Mouse (Mus musculus): ENCODE data around the gene Cst11. TPM values are rescaled to one million over a fixed set of nuclear protein-coding genes. Genes with fewer than 3 reads are reported as not detected.
"Not testable (repeated sequence)": the region's sequence is repeated elsewhere in the genome, so short reads cannot be mapped to it uniquely, and the experiment has no call there.

Cst11 gene
- polyA plus RNA-seq (2016; fragmentation: Nextera tagmentation; extraction: Ambion mirVana), result not detected in 2 replicates

GRCm38 (mm10) chr2:148771397-148771796 is at the start of gene Cst11:
Cst11 (minus strand) TSS chr2:148771497.
- H3K4me2 ChIP-seq (replicated peaks); H3K9me3 ChIP-seq (replicated peaks); ATAC-seq (ENCODE audit: low FRiP score); H3K4me3 ChIP-seq; H3K36me3 ChIP-seq; H3K4me1 ChIP-seq; H3K27ac ChIP-seq; H3K27me3 ChIP-seq; H3K9ac ChIP-seq: not testable (repeated sequence)
- 88% methylated on average over 4 of the region's 4 CpGs for WGBS

- no peak within 1 kb of the TSS for H3K27ac ChIP-seq
- H3K4me2 ChIP-seq (replicated peaks), result no peak within 1 kb of the TSS
- no peaks in the 10 kb centered on the region for H3K9me3 ChIP-seq (replicated peaks)
- H3K4me3 ChIP-seq, result no peak within 1 kb of the TSS
- no peaks in the 10 kb centered on the region for H3K27me3 ChIP-seq
- ATAC-seq (ENCODE audit: low FRiP score), result no peak
- no peak within 1 kb of the TSS for H3K9ac ChIP-seq
- H3K36me3 ChIP-seq, result no peaks in the 10 kb centered on the region
- no peaks in the 10 kb centered on the region for H3K4me1 ChIP-seq
Observed at GRCm38 (mm10) chr2:148819909-148820308, 48.6 kb upstream of the Cst11 start, which contains the start of gene Cst13. Cst13 (plus strand) TSS chr2:148820081.

GRCm38 (mm10) chr2:148806696-148807095 is 35.4 kb upstream of the Cst11 start:
- H3K36me3 ChIP-seq, result no peaks in the 10 kb centered on the region
- no peak overlapping the region for H3K4me3 ChIP-seq
- no peak for ATAC-seq (ENCODE audit: low FRiP score)
- H3K27ac ChIP-seq, result no peak overlapping the region
- no peak overlapping the region for H3K9ac ChIP-seq
- H3K4me1 ChIP-seq, result no peaks in the 10 kb centered on the region
- H3K27me3 ChIP-seq, result no peaks in the 10 kb centered on the region
- H3K9me3 ChIP-seq (replicated peaks), result no peaks in the 10 kb centered on the region
- 82% methylated on average over 6 of the region's 6 CpGs for WGBS
- H3K4me2 ChIP-seq (replicated peaks), result no peak overlapping the region

GRCm38 (mm10) chr2:148801491-148801921 is 30.2 kb upstream of the Cst11 start:
- Histone ChIP-seq H3K4me3 (no peak overlapping the region), H3K36me3 (no peaks in the 10 kb centered on the region), H3K27me3 (no peaks in the 10 kb centered on the region), H3K4me2 (replicated peaks) (no peak overlapping the region), H3K4me1 (no peaks in the 10 kb centered on the region), H3K9ac (no peak overlapping the region), H3K27ac (no peak overlapping the region), H3K9me3 (replicated peaks) (no peaks in the 10 kb centered on the region)
- no peak for ATAC-seq (ENCODE audit: low FRiP score)
- 79% methylated on average over 3 of the region's 3 CpGs for WGBS

GRCm38 (mm10) chr2:148798485-148798884 is 27.2 kb upstream of the Cst11 start, which contains the start of gene Cst8:
Cst8 (plus strand) TSS chr2:148798785.
- no peaks in the 10 kb centered on the region for H3K4me1 ChIP-seq
- no peak within 1 kb of the TSS for H3K27ac ChIP-seq
- no peak within 1 kb of the TSS for H3K4me2 ChIP-seq (replicated peaks)
- H3K36me3 ChIP-seq, result no peaks in the 10 kb centered on the region
- H3K4me3 ChIP-seq, result no peak within 1 kb of the TSS
- no peak for ATAC-seq (ENCODE audit: low FRiP score)
- 90% methylated on average over 1 of the region's 1 CpGs for WGBS
- H3K27me3 ChIP-seq, result no peaks in the 10 kb centered on the region
- H3K9me3 ChIP-seq (replicated peaks), result no peaks in the 10 kb centered on the region
- H3K9ac ChIP-seq, result no peak within 1 kb of the TSS

- ATAC-seq (ENCODE audit: low FRiP score), result no peak
- Histone ChIP-seq H3K4me1 (no peaks in the 10 kb centered on the region), H3K27ac (no peak within 1 kb of the TSS), H3K9ac (no peak within 1 kb of the TSS), H3K4me2 (replicated peaks) (no peak within 1 kb of the TSS), H3K4me3 (no peak within 1 kb of the TSS), H3K9me3 (replicated peaks) (no peaks in the 10 kb centered on the region), H3K36me3 (no peaks in the 10 kb centered on the region), H3K27me3 (no peaks in the 10 kb centered on the region)
- 93% methylated on average over 6 of the region's 6 CpGs for whole genome bisulfite sequencing
Observed at GRCm38 (mm10) chr2:148789142-148789541, 17.8 kb upstream of the Cst11 start, which contains the start of gene Cst12. Cst12 (plus strand) TSS chr2:148789361.

GRCm38 (mm10) chr2:148781709-148782108 is 10.4 kb upstream of the Cst11 start, which contains the start of gene 8030411F24Rik:
8030411F24Rik (plus strand) TSS chr2:148782009.
- 10% methylated on average over 1 of the region's 1 CpGs for WGBS
- ATAC-seq (ENCODE audit: low FRiP score), result no peak
- Histone ChIP-seq H3K36me3 (no peaks in the 10 kb centered on the region), H3K4me1 (no peaks in the 10 kb centered on the region), H3K27me3 (no peaks in the 10 kb centered on the region), H3K9me3 (replicated peaks) (no peaks in the 10 kb centered on the region), H3K27ac (no peak within 1 kb of the TSS), H3K4me2 (replicated peaks) (no peak within 1 kb of the TSS), H3K9ac (no peak within 1 kb of the TSS), H3K4me3 (no peak within 1 kb of the TSS)

GRCm38 (mm10) chr2:148763648-148764388 is 7.5 kb downstream of the Cst11 start:
- H3K27me3 ChIP-seq, result no peaks in the 10 kb centered on the region
- WGBS, result 95% methylated on average over 1 of the region's 1 CpGs
- H3K36me3 ChIP-seq, result no peaks in the 10 kb centered on the region
- no peak for ATAC-seq (ENCODE audit: low FRiP score)
- no peak overlapping the region for H3K9ac ChIP-seq
- H3K4me1 ChIP-seq, result no peaks in the 10 kb centered on the region
- H3K27ac ChIP-seq, result no peak overlapping the region
- H3K4me3 ChIP-seq, result no peak overlapping the region
- H3K9me3 ChIP-seq (replicated peaks), result no peaks in the 10 kb centered on the region
- no peak overlapping the region for H3K4me2 ChIP-seq (replicated peaks)

GRCm38 (mm10) chr2:148754310-148754846 is 16.9 kb downstream of the Cst11 start:
- H3K36me3 ChIP-seq, result no peaks in the 10 kb centered on the region
- H3K27ac ChIP-seq, result no peak overlapping the region
- no peak overlapping the region for H3K9ac ChIP-seq
- no peak overlapping the region for H3K4me2 ChIP-seq (replicated peaks)
- no peaks in the 10 kb centered on the region for H3K4me1 ChIP-seq
- WGBS, result 80% methylated on average over 1 of the region's 1 CpGs
- no peaks in the 10 kb centered on the region for H3K9me3 ChIP-seq (replicated peaks)
- H3K4me3 ChIP-seq, result no peak overlapping the region
- no peak for ATAC-seq (ENCODE audit: low FRiP score)
- no peaks in the 10 kb centered on the region; the same call in 1 of the 2 replicates for H3K27me3 ChIP-seq

- peak; percentile 85 for ATAC-seq (ENCODE audit: low FRiP score)
- Histone ChIP-seq H3K9ac (no peak overlapping the region), H3K27ac (no peak overlapping the region)
Observed at GRCm38 (mm10) chr2:148751893-148752813, 19.1 kb downstream of the Cst11 start.

GRCm38 (mm10) chr2:148750058-148750457 is 21.2 kb downstream of the Cst11 start, which contains the start of gene Cstl1:
Cstl1 (plus strand) TSS chr2:148750358.
- WGBS, result 84% methylated on average over 1 of the region's 1 CpGs
- Histone ChIP-seq H3K36me3 (no peaks in the 10 kb centered on the region), H3K27ac (no peak within 1 kb of the TSS), H3K9ac (no peak within 1 kb of the TSS), H3K4me1 (no peaks in the 10 kb centered on the region), H3K9me3 (replicated peaks) (no peaks in the 10 kb centered on the region), H3K27me3 (no peaks in the 10 kb centered on the region; the same call in 1 of the 2 replicates), H3K4me3 (no peak within 1 kb of the TSS), H3K4me2 (replicated peaks) (no peak within 1 kb of the TSS)
- ATAC-seq (ENCODE audit: low FRiP score), result no peak

More at GRCm38 (mm10) chr2:148751893-148752813, 19.1 kb downstream of the Cst11 start:
- no peaks in the 10 kb centered on the region; the same call in 1 of the 2 replicates for H3K27me3 ChIP-seq
- 17% methylated on average over 15 of the region's 15 CpGs for WGBS
- no peaks in the 10 kb centered on the region for H3K36me3 ChIP-seq
- H3K4me2 ChIP-seq (replicated peaks), result peak overlapping the region; percentile 52
- H3K9me3 ChIP-seq (replicated peaks), result no peaks in the 10 kb centered on the region
- no peaks in the 10 kb centered on the region for H3K4me1 ChIP-seq
- peak overlapping the region; percentile 29 for H3K4me3 ChIP-seq

- H3K9ac ChIP-seq, result no peak overlapping the region
- H3K9me3 ChIP-seq (replicated peaks), result no peaks in the 10 kb centered on the region
- no peak overlapping the region for H3K4me3 ChIP-seq
- no peaks in the 10 kb centered on the region for H3K27me3 ChIP-seq
- ATAC-seq (ENCODE audit: low FRiP score), result no peak
- no peaks in the 10 kb centered on the region for H3K4me1 ChIP-seq
- H3K4me2 ChIP-seq (replicated peaks), result no peak overlapping the region
- no peak overlapping the region for H3K27ac ChIP-seq
- 88% methylated on average over 3 of the region's 3 CpGs for WGBS
- H3K36me3 ChIP-seq, result no peaks in the 10 kb centered on the region
Observed at GRCm38 (mm10) chr2:148743846-148744407, 27.4 kb downstream of the Cst11 start.
